Mouse (Mus musculus) brown adipose tissue, adult 24 weeks (tissue): ENCODE measurements around the gene Rwdd3. TPM values are rescaled to one million over a fixed set of nuclear protein-coding genes. Genes with fewer than 3 reads are reported as not detected.

Source experiments
- H3K27ac ChIP-seq: fragments of 200-500 bp; replicated peaks from 2 replicates; pipeline ENCODE4 v1.5.1; 2012; ENCODE audit warnings: low read depth, mild to moderate bottlenecking, low read length
- H3K4me1 ChIP-seq: fragments of 200-500 bp; 2 replicates; pipeline ENCODE4 v1.6.1; 2012; ENCODE audit warnings: low read length, mixed read lengths; ENCODE audit not compliant: control insufficient read depth, insufficient read depth, insufficient read length
- H3K4me3 ChIP-seq: fragments of 200-500 bp; 2 replicates; pipeline ENCODE4 v1.5.1; 2012; ENCODE audit warnings: low read depth, mild to moderate bottlenecking, low read length, moderate library complexity; ENCODE audit not compliant: insufficient read depth
- polyA plus RNA-seq: library from polyadenylated mRNA; stranded (reverse); fragments of >200 nt; gene quantifications from 2 replicates; pipeline ENCODE4 v1.2.4, GENCODE M21; 2012; ENCODE audit not compliant: missing spikeins, insufficient read depth, insufficient read length

The Rwdd3 gene
- polyA plus RNA-seq, 1 experiment, result 10.9 TPM

- H3K4me3 ChIP-seq, result no peak overlapping the region
Observed at GRCm38 (mm10) chr3:121127171-121127570, 44.3 kb downstream of the Rwdd3 start.

GRCm38 (mm10) chr3:121126476-121126875 is 45.0 kb downstream of the Rwdd3 start:
- no peak overlapping the region for H3K4me3 ChIP-seq
- no peaks in the 10 kb centered on the region for H3K4me1 ChIP-seq
- H3K27ac ChIP-seq, result no peak overlapping the region

More at GRCm38 (mm10) chr3:121127171-121127570, 44.3 kb downstream of the Rwdd3 start:
- Histone ChIP-seq H3K27ac (no peak overlapping the region), H3K4me1 (no peaks in the 10 kb centered on the region)

DNA sequence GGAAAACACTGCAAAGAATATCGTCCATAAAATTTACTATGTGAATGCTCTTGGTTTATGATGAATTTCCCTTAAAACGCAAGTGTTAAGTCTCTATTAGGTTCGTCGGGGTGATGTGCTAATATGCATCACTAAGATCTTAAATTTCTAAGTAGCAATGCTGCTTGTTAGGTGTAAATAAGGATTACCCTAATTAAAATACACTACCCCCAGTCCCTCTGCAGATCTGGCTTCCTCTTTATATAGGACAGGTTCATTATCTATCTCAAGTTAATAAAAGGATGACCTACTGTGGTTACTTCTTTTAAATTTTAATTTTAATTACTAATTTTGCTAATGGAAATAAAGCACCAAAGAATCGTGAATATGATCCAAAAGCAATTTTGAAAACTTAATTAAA is 50.4 kb downstream of the Rwdd3 start:
- no peaks in the 10 kb centered on the region for H3K4me1 ChIP-seq
- no peak overlapping the region for H3K4me3 ChIP-seq
- no peak overlapping the region for H3K27ac ChIP-seq

- Histone ChIP-seq H3K4me1 (no peaks in the 10 kb centered on the region), H3K4me3 (no peak overlapping the region)
Observed at GRCm38 (mm10) chr3:121116590-121116989, 54.9 kb downstream of the Rwdd3 start.

DNA sequence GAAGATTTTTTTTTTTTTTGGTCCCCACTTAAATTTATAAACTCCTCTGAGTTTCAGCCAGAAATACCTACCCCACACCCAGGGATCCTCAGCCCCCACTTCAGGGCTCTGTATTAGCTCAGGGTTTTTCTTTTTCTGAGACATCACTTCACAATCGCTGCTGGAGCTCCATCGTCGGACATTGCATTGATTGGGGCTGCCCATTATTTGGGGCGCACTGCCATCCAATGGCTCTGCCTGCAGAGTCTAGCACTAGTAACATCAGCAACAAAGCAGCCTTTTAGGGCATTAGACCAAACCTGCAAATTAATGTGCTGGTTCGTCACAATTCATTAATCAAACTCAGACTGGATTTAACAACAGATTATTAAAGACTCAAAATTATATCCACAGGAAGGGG is 55.4 kb downstream of the Rwdd3 start:
- no peak overlapping the region for H3K27ac ChIP-seq
- no peaks in the 10 kb centered on the region for H3K4me1 ChIP-seq
- H3K4me3 ChIP-seq, result no peak overlapping the region

More at GRCm38 (mm10) chr3:121116590-121116989, 54.9 kb downstream of the Rwdd3 start:
- H3K27ac ChIP-seq, result no peak overlapping the region

DNA sequence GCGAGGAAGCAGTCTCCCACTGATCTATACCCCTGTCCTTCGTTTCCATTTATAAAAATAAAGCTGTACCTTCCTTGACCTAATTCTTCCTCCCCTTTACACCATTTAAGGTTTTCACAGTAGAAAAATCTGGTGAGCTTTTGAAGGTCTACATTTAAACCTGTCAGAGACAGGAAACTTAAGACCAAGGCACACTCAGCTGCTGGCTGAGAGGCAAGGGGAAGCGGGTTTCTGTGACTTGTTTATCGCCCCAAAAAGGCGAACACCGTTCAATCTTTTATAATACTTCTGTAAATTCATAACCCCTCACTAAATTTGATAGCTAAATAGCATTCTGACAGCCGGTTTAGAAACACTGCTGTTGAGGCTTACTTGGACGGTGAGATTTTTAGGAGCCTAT is 60.4 kb downstream of the Rwdd3 start:
- Histone ChIP-seq H3K4me1 (no peaks in the 10 kb centered on the region), H3K4me3 (no peak overlapping the region), H3K27ac (no peak overlapping the region)

DNA sequence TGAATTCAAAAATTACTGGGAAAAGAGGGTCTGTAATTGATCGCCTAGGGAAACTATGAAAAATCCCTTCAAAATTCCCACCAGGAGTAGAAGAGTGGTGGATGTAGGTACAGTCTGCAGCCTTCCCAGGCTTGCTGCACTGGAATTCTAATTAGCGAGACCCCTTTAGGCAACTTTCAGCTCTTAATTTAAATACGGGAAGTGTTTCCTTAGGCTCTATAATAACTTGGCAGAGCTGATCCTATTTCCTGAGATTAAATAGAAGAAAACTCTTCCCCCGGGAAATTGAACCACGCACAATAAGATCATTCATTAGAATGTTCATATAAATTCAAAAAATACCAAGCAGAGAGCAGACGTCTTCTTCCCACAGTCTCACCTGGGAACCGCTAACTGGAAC is 61.1 kb downstream of the Rwdd3 start:
- Histone ChIP-seq H3K4me3 (no peak overlapping the region), H3K4me1 (no peaks in the 10 kb centered on the region), H3K27ac (no peak overlapping the region)

- no peak overlapping the region for H3K27ac ChIP-seq
Observed at GRCm38 (mm10) chr3:121107481-121107880, 64.0 kb downstream of the Rwdd3 start.

DNA sequence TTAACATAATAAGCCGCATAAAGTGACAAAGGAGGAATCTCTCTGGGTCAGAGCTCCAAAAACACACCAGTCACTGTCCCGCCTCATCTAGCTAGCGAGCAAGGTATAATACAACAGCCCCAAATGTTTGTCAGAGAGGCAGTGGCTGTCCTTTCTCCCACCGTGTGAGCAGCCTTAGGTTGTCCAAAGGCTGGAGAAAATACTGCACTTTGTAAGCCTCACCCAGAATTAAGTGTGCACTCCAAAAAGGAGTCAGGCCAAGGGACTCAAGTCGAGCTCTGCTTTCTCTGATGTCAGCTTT is 66.1 kb downstream of the Rwdd3 start:
- Histone ChIP-seq H3K4me1 (no peaks in the 10 kb centered on the region), H3K4me3 (peak overlapping the region; percentile 41; the same call in 1 of the 2 replicates)

More at GRCm38 (mm10) chr3:121107481-121107880, 64.0 kb downstream of the Rwdd3 start:
- Histone ChIP-seq H3K4me3 (no peak overlapping the region), H3K4me1 (no peaks in the 10 kb centered on the region)

More for the DNA sequence above, 66.1 kb downstream of the Rwdd3 start:
- H3K27ac ChIP-seq, result no peak overlapping the region

Other genes with a start within 250 kb of the Rwdd3 start
- gene Tmem56, start 111.4 kb upstream of the Rwdd3 start, polyA plus RNA-seq, result 2.8 and 8.4 TPM in 2 replicates
- gene Alg14, start 120.1 kb upstream of the Rwdd3 start, polyA plus RNA-seq, result 50.0 and 73.2 TPM in 2 replicates